Mouse (Mus musculus): ENCODE measurements around the gene Rai14. TPM values are rescaled to one million over a fixed set of nuclear protein-coding genes. Genes with fewer than 3 reads are reported as not detected.

The Rai14 gene
- total and polyA plus RNA-seq, 3 experiments, result not detected

DNA sequence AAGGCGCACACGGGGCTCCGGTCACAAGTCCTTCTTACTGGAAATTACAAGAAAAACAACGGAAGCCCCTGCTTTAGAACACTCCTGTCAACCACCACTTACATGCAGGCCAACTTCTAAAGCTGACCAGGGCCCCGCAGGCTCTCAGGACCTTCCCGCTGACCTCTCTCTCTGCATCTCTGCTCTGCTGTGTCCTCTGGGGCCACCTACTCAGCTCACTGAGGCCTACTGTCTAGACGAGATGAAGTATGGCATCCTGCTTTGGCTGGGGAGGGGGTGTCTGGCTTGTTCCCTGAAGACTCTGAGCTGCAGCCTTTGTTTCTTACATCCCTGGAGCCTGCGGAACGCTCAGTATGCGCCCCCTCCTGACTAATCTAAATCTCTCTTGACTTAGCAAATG lies 79.3 kb downstream of the Rai14 start:
- TF ChIP-seq MAX (IDR thresholded peaks at IDR 0.05; ENCODE audit: low read length) (no peak), POLR2AphosphoS5 (IDR thresholded peaks at IDR 0.05; ENCODE audit: borderline replicate concordance, low read depth, low read length) (no peak), KAT2A (conservative IDR thresholded peaks at IDR 0.05; ENCODE audit: low read depth, low read length) (no peak), ELF1 (IDR thresholded peaks at IDR 0.05; ENCODE audit: low read depth, low read length) (no peak), NELFE (IDR thresholded peaks at IDR 0.05; ENCODE audit: low read depth, low read length) (no peak), TAL1 (IDR thresholded peaks at IDR 0.05; ENCODE audit: low read length) (no peak), MXI1 (IDR thresholded peaks at IDR 0.05; ENCODE audit: low read depth, low read length) (no peak), POLR2AphosphoS2 (IDR thresholded peaks at IDR 0.05; ENCODE audit: low read length) (no peak), GATA1 (IDR thresholded peaks at IDR 0.05; ENCODE audit: low read depth, low read length) (no peak), JUND (IDR thresholded peaks at IDR 0.05; ENCODE audit: low read depth, low read length) (no peak), SIN3A (IDR thresholded peaks at IDR 0.05; ENCODE audit: low read length) (no peak), POLR2A (IDR thresholded peaks at IDR 0.05; ENCODE audit: control insufficient read depth in 1 of 2, insufficient read depth in 1 of 2, low read depth in 1 of 2, low read length in 2 of 2, poor library complexity in 1 of 2) (no peak), MAZ (IDR thresholded peaks at IDR 0.05; ENCODE audit: low read depth, low read length) (no peak), UBTF (IDR thresholded peaks at IDR 0.05; ENCODE audit: borderline replicate concordance, insufficient read depth, low read depth, low read length) (no peak), CHD1 (IDR thresholded peaks at IDR 0.05; ENCODE audit: low read depth, low read length) (no peak), ETS1 (IDR thresholded peaks at IDR 0.05; ENCODE audit: low read depth, low read length) (no peak), NRF1 (IDR thresholded peaks at IDR 0.05; ENCODE audit: insufficient read depth, low read depth, low read length, poor library complexity, severe bottlenecking) (no peak), GABPA (IDR thresholded peaks at IDR 0.05; ENCODE audit: low read depth, low read length) (no peak), EP300 (IDR thresholded peaks at IDR 0.05; ENCODE audit: low read depth in 1 of 2, low read length in 2 of 2) (no peak), RAD21 (IDR thresholded peaks at IDR 0.05; ENCODE audit: low read depth, low read length) (no peak)
- no peak for DNase-seq (ENCODE audit: low read depth, low spot score)
- no peaks in the 10 kb centered on the region for H3K27me3 ChIP-seq (ENCODE audit: control insufficient read depth in 1 of 2, insufficient read depth in 2 of 2, low read length in 2 of 2)
- H3K4me3 ChIP-seq (ENCODE audit: control insufficient read depth in 1 of 2, insufficient read depth in 1 of 2, low read depth in 2 of 2, low read length in 2 of 2), result no peak overlapping the region
- H3K36me3 ChIP-seq (ENCODE audit: control insufficient read depth in 1 of 2, insufficient read depth in 2 of 2, low read length in 2 of 2), result no peaks in the 10 kb centered on the region
- no peaks in the 10 kb centered on the region for H3K79me2 ChIP-seq (ENCODE audit: control insufficient read depth, insufficient read depth, low read length, poor library complexity)
- H3K27ac ChIP-seq (ENCODE audit: control insufficient read depth, low read depth, low read length), result no peak overlapping the region
- no peaks in the 10 kb centered on the region for H3K4me1 ChIP-seq (ENCODE audit: control insufficient read depth in 1 of 2, insufficient read depth in 2 of 2, low read length in 2 of 2)
- H3K9me3 ChIP-seq (replicated peaks; ENCODE audit: insufficient read depth, low read length), result no peaks in the 10 kb centered on the region
- H3K9ac ChIP-seq (ENCODE audit: control insufficient read depth, low read depth, low read length, poor library complexity, severe bottlenecking), result no peak overlapping the region

DNA sequence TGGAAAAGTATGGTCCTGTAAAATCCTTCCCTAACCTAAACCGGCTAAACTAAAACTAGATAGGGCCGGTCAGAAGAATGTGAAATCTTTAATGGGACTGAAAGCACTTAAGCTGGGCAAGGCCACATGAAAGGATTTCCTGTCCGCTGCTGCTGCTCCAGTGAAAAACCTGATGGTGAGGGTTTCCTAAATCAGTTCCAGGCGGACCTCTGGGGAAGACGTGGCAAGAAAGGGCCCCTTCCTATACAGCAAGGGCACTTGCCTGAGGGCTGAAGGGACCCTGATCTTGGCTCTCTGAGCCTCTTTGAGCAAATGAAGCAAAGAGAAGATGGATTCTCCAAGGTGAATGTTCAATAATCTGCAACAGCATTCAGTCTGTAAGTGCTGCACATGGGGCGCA lies 80.2 kb downstream of the Rai14 start:
- Histone ChIP-seq H3K27ac (ENCODE audit: control insufficient read depth, low read depth, low read length) (no peak overlapping the region), H3K4me1 (ENCODE audit: control insufficient read depth in 1 of 2, insufficient read depth in 2 of 2, low read length in 2 of 2) (no peaks in the 10 kb centered on the region), H3K36me3 (ENCODE audit: control insufficient read depth in 1 of 2, insufficient read depth in 2 of 2, low read length in 2 of 2) (no peaks in the 10 kb centered on the region), H3K4me3 (ENCODE audit: control insufficient read depth in 1 of 2, insufficient read depth in 1 of 2, low read depth in 2 of 2, low read length in 2 of 2) (no peak overlapping the region), H3K9me3 (replicated peaks; ENCODE audit: insufficient read depth, low read length) (no peaks in the 10 kb centered on the region), H3K9ac (ENCODE audit: control insufficient read depth, low read depth, low read length, poor library complexity, severe bottlenecking) (no peak overlapping the region), H3K27me3 (ENCODE audit: control insufficient read depth in 1 of 2, insufficient read depth in 2 of 2, low read length in 2 of 2) (no peaks in the 10 kb centered on the region), H3K79me2 (ENCODE audit: control insufficient read depth, insufficient read depth, low read length, poor library complexity) (no peaks in the 10 kb centered on the region)
- no peak for DNase-seq (ENCODE audit: low read depth, low spot score)
- TF ChIP-seq SIN3A (IDR thresholded peaks at IDR 0.05; ENCODE audit: low read length), result no peak
- TF ChIP-seq CHD2 (IDR thresholded peaks at IDR 0.05; ENCODE audit: low read length), result no peak
- TF ChIP-seq CHD1 (IDR thresholded peaks at IDR 0.05; ENCODE audit: low read depth, low read length), result no peak
- no peak for TF ChIP-seq SMC3 (IDR thresholded peaks at IDR 0.05; ENCODE audit: low read depth, low read length)
- no peak for TF ChIP-seq JUND (IDR thresholded peaks at IDR 0.05; ENCODE audit: low read depth, low read length)

Data from MEL (cell line).